Mouse (Mus musculus) adrenal gland, postnatal 4 days (tissue): ENCODE results near the gene Dnajc5. TPM values are rescaled to one million over a fixed set of nuclear protein-coding genes. Genes with fewer than 3 reads are reported as not detected.

Experiments
- DNase-seq, 2 experiments: peaks; one replicate each; pipeline ENCODE4 v3.0.0; 2021 to 2022; ENCODE audit warnings: low spot score in 2 of 2, mixed read lengths in 2 of 2
- total RNA-seq, 2 experiments: library from RNA; stranded (reverse); gene quantifications; 2 replicates each; pipeline ENCODE4 v1.2.3; 2021

Gene Dnajc5
- total RNA-seq, 2 experiments from 2014 or later: 120 to 131 TPM

DNA sequence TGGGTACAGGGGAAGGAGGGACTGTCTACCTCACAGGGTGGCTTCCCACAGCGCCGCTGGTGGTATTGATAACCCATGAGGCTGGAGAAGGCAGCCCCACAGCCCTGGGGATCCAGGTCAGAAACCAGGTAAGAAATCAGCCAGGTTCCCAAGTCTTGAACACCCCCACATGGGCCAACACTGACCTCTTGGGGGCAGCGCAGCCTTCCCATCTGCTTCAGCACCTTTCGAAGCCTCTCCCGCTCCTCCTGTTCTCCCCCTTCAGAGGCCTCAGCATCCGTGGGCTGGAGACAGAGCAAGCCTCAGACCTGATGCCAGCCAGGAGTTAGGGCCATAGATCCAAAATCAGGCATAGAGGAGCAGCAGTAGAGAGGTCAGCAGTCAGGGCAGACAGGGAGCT, 67.5 kb downstream of the Dnajc5 start:
- no peak for DNase-seq

DNA sequence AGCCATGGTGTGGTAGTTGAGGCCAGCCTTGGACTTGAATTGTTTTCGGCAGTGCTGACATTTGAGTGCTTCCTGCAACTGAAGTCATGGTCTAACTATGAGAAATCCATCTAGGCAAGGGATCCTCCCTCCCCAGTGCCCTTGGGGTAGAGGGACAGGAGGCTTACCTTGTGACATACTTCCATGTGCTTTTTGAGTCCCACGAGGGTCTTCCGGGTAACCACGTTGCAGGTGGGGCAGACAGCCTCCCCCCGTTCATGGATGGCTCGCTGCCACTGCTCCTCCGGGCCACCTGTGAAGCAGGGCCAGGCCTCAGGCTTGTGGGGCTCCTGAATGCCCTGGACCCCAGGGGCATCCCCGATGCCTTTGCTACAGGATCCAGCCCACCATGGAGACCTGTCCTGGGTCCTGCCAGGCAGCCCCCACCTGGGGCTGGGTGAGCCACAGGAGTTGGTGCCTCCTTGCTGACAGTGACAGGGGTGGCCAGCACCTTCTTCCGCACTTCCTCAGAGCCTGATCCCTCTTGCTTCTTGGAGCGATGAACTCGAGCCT, 68.0 kb downstream of the Dnajc5 start:
- DNase-seq: no peak

DNA sequence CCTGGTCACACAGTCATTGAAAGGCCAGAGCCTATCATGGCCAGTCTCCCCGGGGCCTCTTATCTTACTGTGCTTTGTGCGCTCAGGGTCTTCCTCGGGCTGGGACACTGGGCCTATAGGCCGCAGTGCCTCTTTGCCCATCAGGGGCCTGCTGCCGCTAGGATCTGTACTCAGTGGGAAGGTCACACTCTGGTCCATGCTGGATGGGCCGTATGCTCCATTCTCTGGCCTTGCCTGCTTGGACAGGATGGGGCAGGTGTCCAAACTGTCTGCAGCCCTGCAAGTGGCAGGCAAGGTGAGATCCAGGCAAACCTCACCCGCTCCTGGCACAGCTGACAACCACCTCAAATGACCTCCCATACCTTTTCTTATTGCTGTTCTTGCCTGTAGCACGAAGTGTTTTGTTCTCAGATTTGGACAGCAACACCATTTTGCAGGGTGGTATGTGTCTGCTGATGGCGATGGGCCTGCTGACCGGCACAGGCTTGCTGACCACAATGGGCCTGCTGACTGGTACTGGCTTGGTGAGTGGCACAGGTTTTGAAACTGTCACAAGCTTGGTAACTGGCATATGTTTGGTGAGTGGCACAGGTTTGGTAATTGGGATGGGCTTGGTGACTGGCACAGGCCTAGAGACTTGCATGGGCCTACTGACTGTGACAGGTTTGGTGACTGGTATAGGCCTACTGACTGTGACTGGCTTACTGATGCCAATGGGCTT, 68.9 kb downstream of the Dnajc5 start:
- no peak for DNase-seq

DNA sequence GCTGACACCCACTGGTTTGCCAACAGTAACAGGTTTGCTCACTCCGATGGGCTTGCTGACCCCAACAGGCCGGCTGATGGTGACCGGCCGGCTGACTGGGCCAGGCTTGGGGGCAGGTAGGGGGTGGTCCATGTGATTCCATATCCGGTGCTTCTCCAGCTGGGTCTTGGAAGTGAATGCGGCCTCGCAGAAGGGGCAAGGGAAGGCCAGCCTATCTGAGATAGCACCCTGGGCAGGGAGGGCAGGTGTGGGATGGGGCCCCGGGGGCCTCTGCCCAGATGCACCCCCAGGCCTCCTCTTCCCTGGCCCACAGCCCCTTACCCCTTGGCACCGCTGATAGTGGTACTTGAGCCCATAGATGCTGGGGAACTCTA, 69.4 kb downstream of the Dnajc5 start:
- no peak for DNase-seq

DNA sequence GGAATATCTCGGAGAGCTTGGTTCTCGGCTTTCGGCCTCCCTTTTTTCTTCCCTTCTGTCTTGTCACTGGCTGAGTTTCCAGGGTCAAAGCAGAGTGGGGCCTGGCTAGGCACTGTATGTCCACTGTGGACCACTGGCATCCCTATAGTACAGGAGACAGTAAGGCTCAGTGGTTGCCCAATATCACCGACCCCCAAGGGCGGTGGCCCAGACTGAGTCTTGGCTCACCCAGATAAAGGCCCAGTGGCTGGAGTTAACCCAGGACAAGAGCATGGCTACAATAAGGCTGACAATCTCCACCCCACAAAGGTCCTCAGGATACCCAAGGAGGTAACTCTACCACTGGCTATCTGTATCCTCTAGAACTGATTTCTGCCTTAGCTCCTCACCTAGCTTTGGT, 70.2 kb downstream of the Dnajc5 start:
- DNase-seq: no peak

DNA sequence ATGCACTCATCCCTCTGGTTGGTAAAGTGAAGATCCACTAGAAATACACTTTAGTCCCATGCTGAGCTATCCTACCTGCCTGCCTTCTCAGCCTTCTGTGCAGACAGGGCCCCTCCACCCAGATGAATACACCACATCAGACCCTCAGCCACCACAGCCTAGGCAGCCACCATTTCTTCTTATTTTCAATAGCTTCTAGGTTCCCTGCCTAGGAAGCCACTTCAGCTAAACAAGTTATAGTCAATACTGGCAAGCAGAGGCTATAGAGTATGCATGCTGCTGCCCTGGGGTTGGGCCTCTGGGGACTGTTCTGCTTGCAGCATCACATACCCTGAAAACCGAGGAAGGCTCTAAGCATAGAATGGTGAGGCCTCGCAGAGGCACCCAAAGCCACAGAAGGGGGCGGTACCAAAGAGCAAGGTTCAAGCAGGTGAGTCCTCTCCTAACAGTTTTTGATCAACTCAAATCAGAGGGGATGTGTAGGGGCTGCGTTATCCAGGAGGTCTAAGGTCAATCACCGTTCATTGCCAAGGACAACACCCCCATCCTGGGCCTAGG, 71.3 kb downstream of the Dnajc5 start, which contains the start of gene Prpf6:
Prpf6 (plus strand) TSS at position 341 of the 558 bp plus-strand sequence.
- no peak for DNase-seq

DNA sequence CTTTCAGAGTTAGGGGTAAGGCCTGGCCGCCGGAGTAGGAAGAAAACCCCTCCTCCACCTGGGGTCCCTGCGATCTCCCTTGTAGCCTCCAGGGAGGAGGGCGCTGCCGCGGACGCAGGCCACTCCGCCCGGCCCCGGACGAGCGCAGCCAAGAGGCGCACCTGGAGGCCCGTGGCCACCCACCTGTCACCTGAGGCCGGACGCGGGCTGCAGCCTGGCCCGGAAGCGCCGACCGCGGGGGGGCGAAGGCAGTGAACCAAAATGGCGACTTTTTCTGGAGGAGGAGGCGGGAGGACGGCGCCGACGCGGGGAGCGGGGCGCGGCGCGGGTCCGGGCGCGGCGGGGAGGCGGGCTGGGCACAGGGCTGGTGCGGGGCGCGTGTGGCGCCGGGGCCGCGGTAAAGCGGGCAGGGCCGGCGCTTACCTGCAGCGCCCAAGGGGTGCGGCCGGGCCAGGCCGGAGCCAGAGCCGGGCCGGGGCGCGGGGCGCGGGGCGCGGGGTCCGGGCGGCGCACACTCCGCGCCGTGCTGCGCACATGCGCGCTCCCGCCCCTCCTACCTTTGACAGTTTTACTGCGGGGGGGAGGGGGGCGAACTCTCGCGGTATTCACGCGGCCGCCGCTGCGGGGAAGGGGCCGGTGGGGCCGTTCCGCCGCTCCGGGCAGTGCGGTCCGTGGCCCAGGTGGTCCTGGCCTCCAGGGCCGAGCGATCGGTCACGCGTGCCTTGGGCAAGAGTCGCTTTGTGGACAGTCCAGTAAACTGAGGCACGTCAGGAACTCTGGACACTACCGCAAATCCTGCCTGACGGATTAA, 72.2 kb downstream of the Dnajc5 start, which contains the start of gene Zfp512b:
Zfp512b (minus strand) TSS at position 573 of the 811 bp plus-strand sequence.
- DNase-seq: peak; percentile 62

DNA sequence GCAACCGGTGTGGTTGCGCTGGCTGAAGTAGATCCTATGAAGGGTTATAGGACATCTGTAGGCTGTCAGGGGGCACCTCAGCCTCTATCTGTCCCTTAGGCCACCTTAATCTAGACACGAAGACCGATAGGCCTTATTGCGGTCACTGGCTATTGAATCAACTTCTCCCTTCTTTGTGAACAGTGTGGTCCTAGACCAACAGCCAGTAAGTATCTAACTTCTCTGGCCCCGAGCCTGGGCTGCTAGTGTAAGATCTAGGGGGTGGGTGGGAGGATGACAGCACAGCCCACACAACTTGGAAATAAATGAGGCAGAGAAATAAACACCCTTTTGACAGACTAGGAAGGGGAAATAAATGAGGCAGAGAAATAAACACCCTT, 72.7 kb downstream of the Dnajc5 start:
- DNase-seq: no peak

DNA sequence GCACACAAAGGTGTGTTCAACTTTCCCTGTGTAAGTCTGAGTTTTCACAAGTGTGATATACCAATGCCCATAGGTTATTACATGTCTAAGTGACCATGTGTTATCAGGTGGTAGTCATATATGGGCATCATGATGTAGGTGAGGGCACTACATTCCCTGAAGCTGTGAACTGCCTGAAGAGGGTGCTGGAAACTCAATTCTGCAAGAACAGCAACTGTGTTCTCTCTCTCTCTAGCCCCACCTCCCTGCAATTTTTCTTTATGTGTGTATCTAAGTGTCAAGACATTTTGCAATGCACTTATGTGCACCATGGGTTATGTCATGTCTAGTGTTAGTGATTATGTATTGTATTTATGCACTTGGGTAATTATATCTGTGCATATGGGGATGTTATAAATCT, 73.7 kb downstream of the Dnajc5 start:
- no peak for DNase-seq

DNA sequence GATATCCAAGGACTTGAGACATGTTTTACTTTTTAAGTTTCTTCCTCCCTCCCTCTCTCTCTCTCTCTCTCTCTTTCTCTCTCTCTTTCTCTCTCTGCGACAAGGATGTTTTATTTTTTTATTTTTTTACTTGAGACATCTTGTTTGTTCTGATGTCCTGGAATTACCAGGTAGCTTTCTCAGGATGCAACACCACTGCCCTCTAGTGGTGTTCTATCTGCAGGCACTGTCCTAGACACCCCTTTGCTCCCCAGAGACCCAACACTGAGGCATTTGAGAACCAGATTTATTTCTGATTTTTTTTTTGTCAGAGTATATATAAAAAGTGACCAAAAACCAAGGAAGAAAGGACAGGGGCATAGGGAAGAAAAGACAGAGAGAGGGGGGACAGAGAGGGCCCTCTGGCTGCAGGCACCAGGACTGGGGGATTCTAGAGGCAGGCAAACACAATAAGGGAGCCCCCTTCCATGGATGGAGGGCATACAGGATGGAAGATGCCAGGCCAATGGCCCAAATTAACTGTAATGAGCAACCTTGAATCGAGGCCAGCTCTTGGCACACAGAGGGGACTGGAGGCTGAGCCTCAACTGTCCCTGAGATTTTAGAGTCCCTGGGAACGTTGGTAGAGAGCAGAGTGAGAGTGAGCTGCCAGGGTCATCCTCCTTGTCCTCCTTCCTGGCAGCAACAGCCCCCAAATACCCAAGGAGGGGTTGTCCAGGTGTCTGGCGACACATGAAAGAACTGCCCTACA, 74.8 kb downstream of the Dnajc5 start:
- no peak for DNase-seq

DNA sequence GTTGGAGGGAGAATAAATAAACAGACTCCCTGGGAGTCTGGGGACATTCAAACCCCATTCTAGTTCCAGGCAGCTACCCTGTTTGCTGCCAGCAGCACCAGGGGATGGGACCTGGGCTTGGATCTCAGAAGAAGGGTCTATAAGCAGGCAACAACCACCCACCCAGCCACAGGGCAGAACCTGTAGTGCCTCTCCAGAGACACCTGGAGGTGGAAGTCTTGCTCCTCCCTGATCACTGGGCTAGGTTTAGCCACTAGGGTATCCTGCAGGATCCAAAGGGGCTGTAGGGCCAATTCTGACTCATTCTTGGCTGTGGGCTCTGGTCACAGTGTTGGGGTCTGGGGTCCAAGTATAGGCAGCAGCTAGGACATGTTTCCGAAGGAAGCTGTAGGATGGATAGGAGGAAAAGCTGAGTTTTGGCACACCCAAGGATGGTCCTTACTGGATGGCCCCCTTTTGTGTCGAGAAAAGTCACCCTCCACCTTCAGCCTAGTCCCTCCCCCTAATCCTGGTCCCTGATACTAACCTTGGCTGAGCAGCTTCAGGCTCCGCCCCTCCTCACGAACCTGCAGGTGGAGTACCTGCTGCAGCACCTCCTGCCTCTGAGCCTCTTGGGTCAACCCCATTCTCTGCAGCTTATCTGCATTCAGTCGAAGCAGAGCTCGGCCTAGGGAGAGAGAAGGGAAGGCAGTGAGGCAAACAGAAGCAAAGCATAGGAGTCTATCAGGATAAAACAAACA, 76.1 kb downstream of the Dnajc5 start:
- DNase-seq: no peak

DNA sequence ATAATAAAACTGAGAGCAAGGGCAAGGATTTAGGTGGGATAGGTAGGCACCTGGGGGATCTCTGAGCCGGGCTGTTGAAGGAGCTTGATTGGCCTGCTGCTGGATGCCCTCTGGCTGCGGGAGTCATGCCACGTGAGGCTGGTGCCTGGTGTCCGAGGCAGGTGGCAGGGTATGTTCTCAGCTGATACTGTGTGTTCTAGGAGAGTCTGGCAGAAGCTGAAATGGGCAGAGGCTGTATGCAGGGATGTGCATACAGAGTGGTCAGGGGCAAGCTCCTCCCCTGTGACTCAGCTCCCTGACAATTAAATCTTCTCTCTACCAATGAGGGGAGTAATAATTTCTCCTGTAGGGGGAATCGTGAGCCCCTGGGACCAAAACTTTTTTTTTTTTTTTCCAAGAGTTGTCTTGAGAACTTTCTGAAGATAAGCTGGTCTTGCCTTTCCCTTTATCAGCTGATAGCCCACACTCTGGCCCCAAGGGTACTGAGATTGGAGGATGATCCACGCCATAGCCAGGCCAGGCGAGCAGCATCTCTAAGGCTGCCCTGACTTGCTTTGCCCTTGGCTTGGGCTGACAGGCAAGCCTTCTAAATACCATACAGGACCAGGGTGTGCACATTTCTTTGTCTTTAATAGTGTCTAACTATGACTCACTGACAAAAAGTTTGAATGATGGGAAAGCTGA, 77.2 kb downstream of the Dnajc5 start:
- no peak for DNase-seq

DNA sequence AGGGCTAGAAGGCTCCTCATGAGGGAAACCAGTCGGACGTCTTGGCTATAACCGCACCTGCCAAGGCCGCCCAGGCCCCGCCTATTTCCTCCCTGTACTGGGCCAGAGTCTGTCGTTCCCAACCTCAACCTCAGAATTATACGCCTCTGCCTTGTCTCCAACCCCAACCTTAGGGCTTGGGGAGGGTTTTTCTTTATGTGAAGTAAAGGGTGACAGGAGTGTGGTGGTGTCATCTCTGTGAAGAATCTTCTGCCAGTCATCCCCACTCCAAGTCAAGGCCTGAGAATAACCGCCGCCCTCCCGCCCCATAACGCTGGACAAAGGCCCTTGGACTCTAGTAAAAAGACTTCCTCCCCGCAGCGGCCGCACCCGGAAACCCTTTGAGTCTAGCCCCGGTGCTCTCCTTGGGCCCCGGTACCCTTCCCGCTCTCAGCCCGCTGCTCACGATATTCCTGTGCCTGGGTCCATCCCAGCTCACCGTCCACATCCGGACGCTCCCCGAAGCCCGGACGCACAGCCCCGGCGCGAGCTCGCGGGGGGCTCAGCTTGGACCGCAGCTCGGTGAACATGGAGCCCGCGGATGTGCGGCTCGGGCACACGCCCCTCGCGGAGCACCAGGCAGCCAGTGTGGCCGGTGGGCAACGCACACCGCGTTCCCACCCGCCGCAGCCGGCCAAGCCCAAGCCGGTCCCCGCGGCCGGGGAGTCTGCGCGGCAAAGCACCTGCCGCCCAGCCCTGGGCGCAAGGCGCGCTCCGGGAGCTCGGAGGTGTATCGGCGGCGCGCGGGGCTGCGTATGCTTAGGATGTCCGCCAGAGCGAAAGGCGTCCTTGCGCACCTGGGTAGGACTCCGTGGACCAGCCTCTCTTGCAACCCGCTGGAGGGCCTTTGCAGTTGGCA, 78.4 kb downstream of the Dnajc5 start, which contains the start of gene Samd10:
Samd10 (minus strand) TSS at position 759 of the 898 bp plus-strand sequence.
- DNase-seq: no peak

DNA sequence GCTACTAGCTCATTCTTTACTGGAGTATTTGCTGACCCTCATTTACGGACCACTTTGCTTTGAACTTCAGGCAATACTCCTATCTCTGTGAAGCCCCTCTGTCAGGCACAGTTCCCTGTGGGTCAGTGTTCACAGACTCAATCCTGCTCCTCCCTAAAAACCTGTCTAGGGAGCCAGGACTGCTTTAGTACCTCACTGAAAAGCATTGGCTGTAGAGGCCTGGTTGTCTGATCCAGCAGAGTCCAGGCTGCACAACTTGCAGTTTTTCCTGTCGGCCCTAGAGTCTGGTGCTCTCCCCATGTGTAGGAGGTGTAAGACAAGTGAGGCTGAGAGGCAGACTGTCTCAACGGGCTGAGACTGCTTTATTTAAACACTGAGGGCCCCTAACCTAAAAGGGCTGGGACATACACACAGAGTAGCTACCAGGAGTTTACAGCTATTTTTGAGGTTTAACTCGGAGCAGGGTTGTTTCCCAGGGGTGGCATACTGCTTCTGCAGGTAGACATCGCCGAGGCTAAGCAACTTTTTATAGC, 80.0 kb downstream of the Dnajc5 start:
- no peak for DNase-seq

DNA sequence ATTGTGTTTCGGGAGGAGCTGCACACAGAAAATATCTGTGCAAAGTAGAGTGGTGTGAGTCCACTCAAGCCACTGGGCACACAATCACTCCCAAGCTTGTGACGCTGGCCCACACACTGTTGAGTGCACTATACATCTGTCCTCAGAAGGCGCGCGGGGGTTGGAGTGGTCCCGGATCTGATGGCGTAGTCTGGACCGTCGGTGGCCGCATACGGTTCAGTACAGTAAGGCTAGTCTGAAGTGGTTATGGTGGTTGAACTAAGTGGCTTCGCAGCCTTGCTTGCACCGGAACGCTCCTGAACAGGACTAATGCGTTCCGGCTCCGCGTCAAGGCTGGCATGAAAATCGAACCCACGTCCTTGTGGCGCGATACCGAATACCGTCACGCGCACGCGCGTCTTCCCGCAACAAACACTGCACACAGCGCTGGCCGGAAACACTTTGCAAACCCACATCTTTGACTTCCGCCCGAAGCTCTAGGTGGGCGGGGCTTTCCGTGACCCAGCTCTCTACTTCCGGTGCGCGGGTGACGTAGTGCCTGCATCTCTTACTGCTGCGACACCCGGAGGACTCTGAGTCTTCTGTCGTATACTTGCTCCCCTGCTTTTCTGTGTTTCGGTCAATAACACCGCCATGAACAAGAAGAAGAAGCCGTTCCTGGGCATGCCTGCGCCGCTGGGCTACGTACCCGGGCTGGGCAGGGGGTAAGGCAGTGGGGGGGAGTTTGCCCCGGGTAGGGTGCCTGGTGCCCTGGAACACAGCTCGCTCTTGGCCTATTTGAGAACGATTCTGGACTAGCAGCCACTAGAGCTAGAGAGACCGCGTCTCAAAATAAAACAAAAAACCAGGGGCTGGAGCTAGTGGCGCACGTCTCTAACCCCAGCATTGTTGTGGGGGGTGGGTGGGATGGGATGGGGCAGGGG, 80.8 kb downstream of the Dnajc5 start:
- peak; percentile 86 to 91 for DNase-seq

DNA sequence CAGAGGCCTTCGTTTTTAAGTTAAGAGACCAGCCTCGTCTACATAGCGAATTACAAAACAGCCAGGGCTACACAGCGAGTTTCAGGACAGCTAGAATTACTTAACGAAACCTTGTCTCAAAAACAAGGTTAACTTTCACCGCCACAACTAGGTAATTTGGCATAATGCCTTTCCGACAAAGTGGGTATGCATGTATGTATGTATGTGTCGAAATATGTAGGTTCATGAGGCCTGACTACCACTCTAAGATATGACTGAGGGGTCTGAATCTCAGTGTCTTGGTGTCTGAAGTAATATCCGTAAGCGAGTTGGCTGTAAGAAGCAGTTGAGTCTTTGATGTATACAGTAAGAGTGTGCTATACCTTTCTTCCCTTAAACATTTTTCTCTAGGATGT, 81.5 kb downstream of the Dnajc5 start:
- DNase-seq: no peak

DNA sequence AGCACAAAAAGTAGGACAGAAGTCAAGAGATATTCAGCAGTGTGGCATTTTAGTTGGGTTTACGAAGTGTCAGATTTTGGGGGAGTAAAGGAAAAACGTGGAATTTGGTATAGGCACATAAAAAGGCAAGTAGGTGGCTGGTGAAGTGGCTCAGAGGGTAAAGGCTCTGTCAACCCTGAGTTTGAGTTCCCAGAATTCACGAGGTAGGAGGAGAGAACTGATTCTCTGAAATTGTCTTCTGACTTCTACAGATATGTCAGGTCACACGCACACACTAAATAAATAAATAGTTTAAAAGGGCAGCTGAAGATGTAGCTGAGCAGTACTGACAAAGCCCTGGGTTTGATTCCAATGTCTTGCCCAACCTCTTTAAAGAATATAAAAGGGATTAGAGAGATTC, 82.1 kb downstream of the Dnajc5 start:
- no peak for DNase-seq
